Mouse (Mus musculus): ENCODE data around the gene Cln6. TPM values are rescaled to one million over a fixed set of nuclear protein-coding genes. Genes with fewer than 3 reads are reported as not detected.

Gene Cln6
- polyA plus RNA-seq, 1 experiment from 2014 or later = 10.6 TPM

DNA sequence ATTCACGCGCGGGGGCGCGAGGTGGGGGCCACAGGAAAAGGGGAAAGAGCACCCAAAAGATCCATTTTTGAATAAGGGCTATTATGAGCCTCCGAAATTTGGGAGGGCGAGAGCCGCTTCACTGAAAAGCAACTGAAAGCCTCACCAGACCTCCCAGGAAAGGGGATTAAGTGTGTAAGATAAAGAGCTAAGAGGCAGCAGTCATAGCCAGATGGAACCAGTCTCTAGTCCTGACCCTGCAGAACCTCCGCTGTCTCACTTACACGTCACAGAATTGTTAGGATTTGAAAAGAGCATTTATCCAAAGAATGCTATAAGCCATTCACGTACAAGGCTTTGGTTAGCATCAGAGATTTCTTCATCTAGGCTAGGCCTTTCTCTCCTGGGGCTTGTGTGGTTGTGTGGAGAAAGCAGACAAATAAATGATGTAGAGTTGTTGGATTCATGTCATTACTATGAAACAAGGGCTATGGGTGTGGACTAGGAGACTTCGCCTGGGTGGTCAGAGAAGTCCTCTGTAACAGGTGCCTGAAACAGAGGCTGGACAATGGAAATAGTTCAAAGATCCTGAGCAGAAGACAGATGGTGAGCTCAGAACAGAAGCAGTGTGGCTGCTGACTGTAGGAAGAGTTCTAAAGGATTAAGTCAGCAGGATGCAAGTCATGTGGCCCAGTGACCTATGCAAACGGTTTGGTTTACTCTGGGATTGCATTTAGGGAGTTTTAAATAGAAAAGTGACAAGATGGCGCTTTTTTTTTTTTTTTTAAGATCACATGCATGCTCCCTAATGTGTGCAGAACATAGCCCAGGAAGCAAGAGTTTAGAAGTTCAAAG lies 26.2 kb upstream of the Cln6 start:
- ATAC-seq (no peak), DNase-seq (no peak)
- H3K9ac ChIP-seq (replicated peaks) = peak overlapping the region; percentile 97
- H3K4me3 ChIP-seq (ENCODE audit: low read depth, low read length) = peak overlapping the region; percentile 98
- no peaks in the 10 kb centered on the region for H3K36me3 ChIP-seq (replicated peaks; ENCODE audit: insufficient read depth, low read length)
- peak overlapping the region; percentile 87 for H3K27ac ChIP-seq (ENCODE audit: low read depth)
- TF ChIP-seq EP300 (IDR thresholded peaks at IDR 0.05; ENCODE audit: low read depth) = no peak
- TF ChIP-seq CTCF (IDR thresholded peaks at IDR 0.05; ENCODE audit: low read depth) = no peak
- H3K4me1 ChIP-seq (ENCODE audit: insufficient read depth) = peaks cover 32% of the 10 kb centered on the region
- H3K9me3 ChIP-seq (ENCODE audit: low read length) = no peaks in the 10 kb centered on the region
- WGBS (ENCODE audit: insufficient replicate concordance) = 26% methylated on average over 14 of the region's 14 CpGs
- H3K4me2 ChIP-seq (ENCODE audit: low read depth, low read length) = peak overlapping the region; percentile 92
- no peaks in the 10 kb centered on the region for H3K27me3 ChIP-seq (ENCODE audit: insufficient read depth, low read length)

DNA sequence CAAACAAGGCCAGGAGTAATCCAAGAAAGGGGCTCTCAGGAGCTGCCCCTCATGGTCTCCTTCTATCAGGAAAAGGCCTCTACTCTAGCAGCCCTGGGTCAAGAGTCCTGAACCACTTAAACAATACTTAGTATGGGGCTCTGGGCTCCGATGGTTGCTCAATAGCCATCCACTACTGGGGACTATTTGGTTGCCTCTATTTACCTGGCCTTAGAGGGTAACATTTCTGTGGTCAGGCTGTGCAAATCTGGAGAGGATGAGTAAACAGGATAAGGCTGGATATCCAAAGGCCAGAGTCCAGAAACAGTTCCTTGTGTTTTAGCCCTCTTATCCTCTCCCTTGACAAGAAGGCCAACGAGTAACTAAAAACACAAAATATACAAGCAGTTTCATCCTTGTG lies 23.8 kb upstream of the Cln6 start:
- DNase-seq (no peak), ATAC-seq (no peak)
- TF ChIP-seq EP300 (IDR thresholded peaks at IDR 0.05; ENCODE audit: low read depth) (no peak), CTCF (IDR thresholded peaks at IDR 0.05; ENCODE audit: low read depth) (no peak)
- H3K27ac ChIP-seq (ENCODE audit: low read depth) = peak overlapping the region; percentile 70
- H3K27me3 ChIP-seq (ENCODE audit: insufficient read depth, low read length) = no peaks in the 10 kb centered on the region
- WGBS (ENCODE audit: insufficient replicate concordance) = 64% methylated on average over 2 of the region's 2 CpGs
- peaks cover 26% of the 10 kb centered on the region for H3K4me1 ChIP-seq (ENCODE audit: insufficient read depth)
- no peak overlapping the region for H3K9ac ChIP-seq (replicated peaks)
- H3K4me3 ChIP-seq (ENCODE audit: low read depth, low read length) = no peak overlapping the region
- H3K36me3 ChIP-seq (replicated peaks; ENCODE audit: insufficient read depth, low read length) = no peaks in the 10 kb centered on the region
- H3K9me3 ChIP-seq (ENCODE audit: low read length) = no peaks in the 10 kb centered on the region
- H3K4me2 ChIP-seq (ENCODE audit: low read depth, low read length) = no peak overlapping the region

DNA sequence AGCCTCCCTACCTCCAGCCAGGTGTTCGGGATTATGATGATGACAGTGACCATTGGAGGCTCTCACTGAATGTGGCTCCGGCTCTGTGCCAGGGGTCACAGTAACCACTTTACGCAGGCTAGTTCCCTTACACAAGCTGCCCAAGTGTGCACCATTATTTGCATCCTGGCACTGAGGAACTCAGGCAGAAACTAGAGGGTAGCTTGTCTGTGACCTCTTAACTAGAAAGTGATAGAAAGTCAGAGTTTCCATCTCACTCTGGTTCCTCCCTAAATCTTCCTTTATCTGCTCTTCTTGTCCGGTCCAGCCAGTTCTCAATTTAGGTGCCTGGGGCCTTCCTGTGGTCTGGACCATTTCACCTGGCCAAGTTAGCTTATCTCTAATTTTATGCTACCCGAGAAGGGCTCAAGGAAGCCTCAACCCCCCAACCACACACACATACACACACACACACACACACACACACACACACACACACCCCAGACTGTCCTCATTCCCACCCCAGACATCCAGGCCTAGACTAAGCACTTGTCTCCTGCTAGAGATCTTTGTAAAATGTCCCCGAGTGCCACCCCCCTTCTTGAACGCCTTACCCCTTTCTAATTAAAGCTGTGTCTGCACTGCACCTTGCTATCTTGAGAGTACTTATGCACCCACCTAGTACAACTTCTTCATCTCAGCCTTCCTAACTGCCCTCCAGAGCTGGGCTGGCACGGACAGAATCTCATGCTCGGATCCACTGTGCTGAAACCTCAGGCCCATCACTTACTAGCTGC lies 22.1 kb upstream of the Cln6 start:
- H3K9me3 ChIP-seq (ENCODE audit: low read length) = no peaks in the 10 kb centered on the region
- peaks cover 20% of the 10 kb centered on the region for H3K4me1 ChIP-seq (ENCODE audit: insufficient read depth)
- no peak for ATAC-seq
- no peak overlapping the region for H3K4me2 ChIP-seq (ENCODE audit: low read depth, low read length)
- DNase-seq = no peak
- no peak overlapping the region for H3K27ac ChIP-seq (ENCODE audit: low read depth)
- no peak overlapping the region for H3K4me3 ChIP-seq (ENCODE audit: low read depth, low read length)
- no peak overlapping the region for H3K9ac ChIP-seq (replicated peaks)
- TF ChIP-seq CTCF (IDR thresholded peaks at IDR 0.05; ENCODE audit: low read depth) = no peak
- no peak for TF ChIP-seq EP300 (IDR thresholded peaks at IDR 0.05; ENCODE audit: low read depth)
- no peaks in the 10 kb centered on the region for H3K36me3 ChIP-seq (replicated peaks; ENCODE audit: insufficient read depth, low read length)
- no peaks in the 10 kb centered on the region for H3K27me3 ChIP-seq (ENCODE audit: insufficient read depth, low read length)
- WGBS (ENCODE audit: insufficient replicate concordance) = 77% methylated on average over 9 of the region's 9 CpGs

DNA sequence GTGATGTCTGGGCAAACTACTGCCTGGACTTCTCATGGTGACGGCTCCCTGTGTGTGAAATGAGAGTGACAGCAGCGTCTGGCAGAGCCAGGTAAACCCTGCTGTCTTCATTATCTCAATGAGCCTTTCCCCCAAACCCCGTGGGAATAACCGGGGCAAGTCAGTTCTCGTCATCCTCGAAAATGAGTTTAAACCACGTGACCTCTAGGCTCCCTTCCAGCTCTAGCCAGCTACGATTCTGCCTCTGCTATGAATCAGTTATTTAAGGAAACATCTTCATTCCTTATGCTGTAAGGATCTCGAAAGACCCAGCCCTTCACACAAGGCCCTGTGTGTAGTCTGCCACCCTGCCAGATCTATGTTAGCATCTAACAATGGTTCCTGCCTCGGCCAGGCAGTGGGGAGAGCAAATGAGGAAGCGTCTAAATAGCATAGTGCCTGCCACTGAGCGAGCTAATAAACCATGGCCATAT lies 21.4 kb upstream of the Cln6 start:
- Histone ChIP-seq H3K4me3 (ENCODE audit: low read depth, low read length) (no peak overlapping the region), H3K27me3 (ENCODE audit: insufficient read depth, low read length) (no peaks in the 10 kb centered on the region), H3K9me3 (ENCODE audit: low read length) (no peaks in the 10 kb centered on the region), H3K9ac (replicated peaks) (no peak overlapping the region), H3K27ac (ENCODE audit: low read depth) (no peak overlapping the region), H3K4me2 (ENCODE audit: low read depth, low read length) (no peak overlapping the region), H3K4me1 (ENCODE audit: insufficient read depth) (peaks cover 18% of the 10 kb centered on the region), H3K36me3 (replicated peaks; ENCODE audit: insufficient read depth, low read length) (no peaks in the 10 kb centered on the region)
- no peak for DNase-seq
- WGBS (ENCODE audit: insufficient replicate concordance) = 53% methylated on average over 12 of the region's 12 CpGs
- ATAC-seq = no peak
- TF ChIP-seq CTCF (IDR thresholded peaks at IDR 0.05; ENCODE audit: low read depth) (no peak), EP300 (IDR thresholded peaks at IDR 0.05; ENCODE audit: low read depth) (no peak)

DNA sequence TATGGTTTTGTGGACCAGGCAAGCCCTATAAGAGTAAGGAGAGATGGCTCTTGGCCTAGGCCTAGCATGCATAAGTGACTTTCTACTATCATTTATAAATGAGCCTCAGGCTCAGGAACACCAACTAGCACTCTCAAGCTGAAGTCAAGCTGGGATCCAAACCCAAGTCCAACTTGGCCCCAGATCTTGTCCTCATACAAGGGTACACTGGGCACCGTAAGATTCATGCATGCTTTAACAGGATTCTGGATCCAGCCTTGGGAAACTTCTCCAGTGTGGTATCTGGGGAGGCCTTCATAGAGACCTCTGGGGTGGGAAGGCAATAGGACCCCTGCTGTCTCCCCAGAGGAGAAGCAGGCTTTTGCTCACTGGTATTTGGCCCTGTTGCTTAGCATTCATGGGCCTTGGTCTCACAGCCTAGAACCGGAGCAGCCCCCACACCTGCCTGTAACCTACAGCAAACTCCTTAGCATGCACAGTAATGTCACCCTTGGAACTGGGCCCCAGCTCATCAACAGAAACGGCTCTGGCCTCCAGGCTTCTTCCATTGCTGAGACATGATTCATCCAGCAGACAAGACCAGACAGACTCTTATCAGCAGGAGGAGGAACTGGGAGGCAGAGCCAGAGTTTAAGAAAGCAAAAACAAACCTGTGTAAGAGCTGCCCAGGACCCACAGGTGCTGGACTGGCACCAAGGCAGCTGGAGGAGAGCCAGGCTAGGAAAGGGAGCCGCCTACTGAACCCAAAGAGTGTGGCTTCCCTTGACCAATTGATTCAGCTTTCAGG lies 20.6 kb upstream of the Cln6 start:
- Histone ChIP-seq H3K4me2 (ENCODE audit: low read depth, low read length) (no peak overlapping the region), H3K9me3 (ENCODE audit: low read length) (no peaks in the 10 kb centered on the region), H3K4me3 (ENCODE audit: low read depth, low read length) (no peak overlapping the region), H3K27me3 (ENCODE audit: insufficient read depth, low read length) (no peaks in the 10 kb centered on the region), H3K9ac (replicated peaks) (no peak overlapping the region), H3K27ac (ENCODE audit: low read depth) (no peak overlapping the region), H3K4me1 (ENCODE audit: insufficient read depth) (peaks cover 12% of the 10 kb centered on the region), H3K36me3 (replicated peaks; ENCODE audit: insufficient read depth, low read length) (no peaks in the 10 kb centered on the region)
- 59% methylated on average over 4 of the region's 4 CpGs for WGBS (ENCODE audit: insufficient replicate concordance)
- TF ChIP-seq CTCF (IDR thresholded peaks at IDR 0.05; ENCODE audit: low read depth) (no peak), EP300 (IDR thresholded peaks at IDR 0.05; ENCODE audit: low read depth) (no peak)
- peak; percentile 63 for DNase-seq
- ATAC-seq = peak; percentile 73

Measured in liver, postnatal 0 days (tissue).